Mouse (Mus musculus) forelimb bud, embryonic 11.5 days (tissue): Measurements from ENCODE around the gene Il23r.

Experiments
- DNase-seq: peaks from one replicate; pipeline ENCODE4 v3.0.0-alpha.2; 2012; ENCODE audit warnings: low read depth, low spot score

Il23r gene

GRCm38 (mm10) chr6:67431808-67432207 lies 59.8 kb downstream of the Il23r start:
- DNase-seq: no peak

GRCm38 (mm10) chr6:67421761-67422160 lies 69.9 kb downstream of the Il23r start:
- DNase-seq: no peak

- no peak for DNase-seq
Observed at GRCm38 (mm10) chr6:67416557-67416956, 75.1 kb downstream of the Il23r start.

- no peak for DNase-seq
Observed at GRCm38 (mm10) chr6:67415276-67415675, 76.4 kb downstream of the Il23r start.

GRCm38 (mm10) chr6:67413378-67413777 lies 78.3 kb downstream of the Il23r start:
- no peak for DNase-seq

- DNase-seq: no peak
Observed at GRCm38 (mm10) chr6:67405281-67405682, 86.4 kb downstream of the Il23r start.

- no peak for DNase-seq
Observed at GRCm38 (mm10) chr6:67399551-67399950, 92.1 kb downstream of the Il23r start.

- peak; percentile 3 for DNase-seq
Observed at GRCm38 (mm10) chr6:67375982-67376391, 115.7 kb downstream of the Il23r start, which contains the start of gene Il12rb2. Gene Il12rb2 (minus strand): TSS chr6:67376188.
